Mouse (Mus musculus): ENCODE results near the gene Cldn20.

The Cldn20 gene

GRCm38 (mm10) chr17:3532254-3532653 lies at the start of gene Cldn20:
Cldn20 (plus strand) TSS chr17:3532554.
- DNase-seq (ENCODE audit: low spot score) = no peak

GRCm38 (mm10) chr17:3483091-3483490 lies 49.3 kb upstream of the Cldn20 start:
- no peak for DNase-seq (ENCODE audit: low spot score)

GRCm38 (mm10) chr17:3485851-3486250 lies 46.5 kb upstream of the Cldn20 start:
- no peak for DNase-seq (ENCODE audit: low spot score)

GRCm38 (mm10) chr17:3487211-3487610 lies 45.1 kb upstream of the Cldn20 start:
- DNase-seq (ENCODE audit: low spot score) = no peak

GRCm38 (mm10) chr17:3487721-3488601 lies 44.4 kb upstream of the Cldn20 start:
- DNase-seq (ENCODE audit: low spot score) = no peak

GRCm38 (mm10) chr17:3490216-3490895 lies 42.0 kb upstream of the Cldn20 start:
- no peak for DNase-seq (ENCODE audit: low spot score)

- no peak for DNase-seq (ENCODE audit: low spot score)
Observed at GRCm38 (mm10) chr17:3491065-3491464, 41.3 kb upstream of the Cldn20 start.

- DNase-seq (ENCODE audit: low spot score) = no peak
Observed at GRCm38 (mm10) chr17:3491667-3492066, 40.7 kb upstream of the Cldn20 start.

GRCm38 (mm10) chr17:3495576-3495975 lies 36.8 kb upstream of the Cldn20 start:
- DNase-seq (ENCODE audit: low spot score) = no peak

- no peak for DNase-seq (ENCODE audit: low spot score)
Observed at GRCm38 (mm10) chr17:3496080-3496479, 36.3 kb upstream of the Cldn20 start.

- DNase-seq (ENCODE audit: low spot score) = peak; percentile 74
Observed at GRCm38 (mm10) chr17:3498086-3498485, 34.3 kb upstream of the Cldn20 start.

- no peak for DNase-seq (ENCODE audit: low spot score)
Observed at GRCm38 (mm10) chr17:3498580-3498979, 33.8 kb upstream of the Cldn20 start.

- DNase-seq (ENCODE audit: low spot score) = no peak
Observed at GRCm38 (mm10) chr17:3499468-3499867, 32.9 kb upstream of the Cldn20 start.

GRCm38 (mm10) chr17:3500076-3500475 lies 32.3 kb upstream of the Cldn20 start:
- no peak for DNase-seq (ENCODE audit: low spot score)

GRCm38 (mm10) chr17:3500936-3501335 lies 31.4 kb upstream of the Cldn20 start:
- no peak for DNase-seq (ENCODE audit: low spot score)

GRCm38 (mm10) chr17:3505711-3506110 lies 26.6 kb upstream of the Cldn20 start:
- DNase-seq (ENCODE audit: low spot score) = no peak

GRCm38 (mm10) chr17:3506508-3506907 lies 25.8 kb upstream of the Cldn20 start:
- no peak for DNase-seq (ENCODE audit: low spot score)

- peak; percentile 73 for DNase-seq (ENCODE audit: low spot score)
Observed at GRCm38 (mm10) chr17:3509841-3510240, 22.5 kb upstream of the Cldn20 start.

- no peak for DNase-seq (ENCODE audit: low spot score)
Observed at GRCm38 (mm10) chr17:3514316-3514715, 18.0 kb upstream of the Cldn20 start.

- no peak for DNase-seq (ENCODE audit: low spot score)
Observed at GRCm38 (mm10) chr17:3515851-3516250, 16.5 kb upstream of the Cldn20 start.

- no peak for DNase-seq (ENCODE audit: low spot score)
Observed at GRCm38 (mm10) chr17:3516406-3516805, 15.9 kb upstream of the Cldn20 start.

GRCm38 (mm10) chr17:3520344-3520743 lies 12.0 kb upstream of the Cldn20 start:
- no peak for DNase-seq (ENCODE audit: low spot score)

- no peak for DNase-seq (ENCODE audit: low spot score)
Observed at GRCm38 (mm10) chr17:3527841-3528471, 4.4 kb upstream of the Cldn20 start.
